Mouse (Mus musculus): ENCODE data around the gene F5.
"Not testable (repeated sequence)": the region's sequence is repeated elsewhere in the genome, so short reads cannot be mapped to it uniquely, and the experiment has no call there.

F5 gene

GRCm38 (mm10) chr1:164159781-164160180 is 8.1 kb downstream of the F5 start:
- DNase-seq (ENCODE audit: low spot score): no peak

GRCm38 (mm10) chr1:164162745-164163144 is 11.1 kb downstream of the F5 start:
- DNase-seq (ENCODE audit: low spot score): no peak

DNA sequence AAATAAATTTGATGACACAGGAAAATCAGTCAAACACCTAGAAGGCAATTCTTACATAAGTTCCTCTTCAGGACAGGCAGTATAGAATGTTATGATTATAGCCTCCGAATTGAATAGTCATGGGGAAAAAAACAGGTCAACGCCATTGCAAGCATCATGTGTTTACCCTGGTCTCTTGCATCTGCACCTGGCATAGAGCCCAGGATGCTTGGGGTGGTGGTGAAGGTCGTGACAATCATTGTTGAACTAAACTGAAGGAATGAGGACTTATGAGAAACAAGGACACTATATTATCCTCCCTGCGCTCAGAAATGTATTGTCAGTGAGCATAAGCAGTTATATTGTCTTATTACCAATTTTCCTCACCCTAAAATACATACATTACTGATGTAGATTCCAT is 17.2 kb downstream of the F5 start:
- DNase-seq (ENCODE audit: low spot score): no peak

GRCm38 (mm10) chr1:164170434-164170833 is 18.8 kb downstream of the F5 start:
- DNase-seq (ENCODE audit: low spot score): no peak

DNA sequence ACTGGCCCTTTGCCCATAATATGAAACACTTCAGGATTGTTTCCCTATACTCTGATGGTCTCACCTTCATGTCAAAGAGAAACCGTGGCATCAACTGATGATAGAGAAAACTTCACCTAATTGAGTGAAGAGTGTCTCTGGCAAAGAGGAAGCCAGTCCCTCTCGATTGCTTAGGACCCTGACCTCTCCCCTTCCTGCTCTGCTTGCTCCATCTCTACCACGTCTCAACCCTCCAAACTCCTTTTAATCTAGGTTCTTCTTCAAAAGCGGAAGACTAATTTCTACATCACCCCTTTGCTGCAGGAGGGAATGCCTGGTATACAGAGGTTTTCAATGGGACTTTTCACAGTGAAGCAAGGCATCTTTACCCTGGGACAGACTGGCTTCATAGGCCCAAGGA is 21.5 kb downstream of the F5 start:
- no peak for DNase-seq (ENCODE audit: low spot score)

DNA sequence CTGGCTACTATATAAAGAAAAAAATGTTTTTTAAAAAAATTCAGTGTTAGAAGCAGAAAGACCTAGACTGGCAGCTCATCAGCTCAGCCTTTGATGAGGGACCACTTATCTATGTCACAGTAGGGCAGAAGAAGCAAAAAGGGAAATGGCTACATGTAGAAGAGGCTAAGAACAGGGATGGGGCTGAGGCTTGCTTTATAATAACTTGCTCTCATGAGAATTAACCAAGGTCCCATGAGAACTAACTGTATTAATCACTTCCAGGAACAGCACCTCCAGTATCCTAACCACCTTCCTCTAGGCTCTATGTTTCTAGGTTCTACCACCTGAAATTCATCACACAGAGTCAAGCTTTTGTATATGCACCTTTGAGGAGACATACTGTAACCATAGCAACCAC is 25.2 kb downstream of the F5 start:
- DNase-seq (ENCODE audit: low spot score): no peak

- DNase-seq (ENCODE audit: low spot score): no peak
These were observed 26.8 kb downstream of the F5 start for GRCm38 (mm10) chr1:164178429-164178828.

DNA sequence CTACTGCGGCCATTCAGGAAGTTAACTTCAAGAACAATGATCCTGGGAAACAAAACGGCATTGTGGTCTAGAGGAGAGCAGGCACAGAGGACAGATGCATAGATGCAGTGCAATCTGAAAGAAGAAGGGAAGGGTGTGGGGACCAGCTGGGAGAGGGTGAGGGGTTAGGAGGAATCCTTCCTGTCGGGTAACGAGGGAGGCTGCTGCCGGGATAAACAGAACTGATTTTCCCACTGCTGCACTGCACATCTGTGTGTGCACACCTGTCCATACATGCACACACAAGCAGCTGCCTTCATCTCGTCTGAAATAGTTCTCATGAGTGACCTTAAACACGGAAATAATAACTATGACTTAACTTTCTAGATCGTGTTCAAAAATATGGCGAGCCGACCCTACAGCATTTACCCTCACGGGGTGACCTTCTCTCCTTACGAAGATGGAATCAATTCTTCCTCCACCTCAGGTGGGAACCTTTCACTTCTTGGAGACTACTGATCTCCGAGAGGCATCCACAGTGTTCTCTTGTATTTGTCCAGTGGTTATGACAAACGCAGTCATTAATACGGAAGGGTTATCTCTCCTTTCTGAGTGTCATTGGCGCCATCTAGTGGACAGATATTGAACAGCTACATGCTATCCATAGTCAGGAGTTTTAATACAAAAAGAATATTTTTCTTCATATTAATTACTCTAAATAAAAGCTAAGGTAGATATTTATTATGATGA is 32.7 kb downstream of the F5 start:
- DNase-seq (ENCODE audit: low spot score): peak; percentile 31

DNA sequence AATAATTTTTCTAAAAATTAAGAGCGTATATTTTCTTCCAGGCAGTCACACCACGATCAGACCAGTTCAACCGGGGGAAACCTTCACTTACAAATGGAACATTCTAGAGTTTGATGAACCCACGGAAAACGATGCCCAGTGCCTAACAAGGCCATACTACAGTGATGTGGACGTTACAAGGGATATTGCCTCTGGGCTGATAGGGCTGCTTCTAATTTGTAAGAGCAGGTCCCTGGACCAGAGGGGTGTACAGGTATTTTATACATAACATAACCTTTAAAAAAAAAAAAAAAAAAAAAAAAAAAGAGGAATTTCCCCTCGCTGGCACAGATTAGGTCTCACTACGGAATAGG is 33.2 kb downstream of the F5 start:
- no peak for DNase-seq (ENCODE audit: low spot score)

DNA sequence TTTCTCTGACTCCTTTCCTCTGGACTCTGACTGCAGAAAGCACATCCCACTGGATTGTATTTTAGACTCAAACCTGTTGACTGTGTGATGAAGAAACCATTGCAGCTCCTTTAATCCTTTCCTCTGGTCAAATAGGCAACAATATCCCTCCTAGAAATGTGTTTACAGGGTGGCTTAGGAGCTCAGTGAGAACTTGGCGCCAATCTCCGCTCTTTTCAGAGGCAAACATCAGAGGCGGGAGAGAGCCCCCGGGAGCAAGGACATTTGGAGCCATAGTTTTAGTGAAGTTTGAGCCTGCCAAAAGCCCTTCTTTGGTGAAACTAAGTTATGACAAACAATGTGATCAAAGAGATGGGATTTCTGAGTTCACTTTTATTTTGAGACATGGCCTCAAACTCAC is 33.7 kb downstream of the F5 start:
- DNase-seq (ENCODE audit: low spot score): no peak

DNA sequence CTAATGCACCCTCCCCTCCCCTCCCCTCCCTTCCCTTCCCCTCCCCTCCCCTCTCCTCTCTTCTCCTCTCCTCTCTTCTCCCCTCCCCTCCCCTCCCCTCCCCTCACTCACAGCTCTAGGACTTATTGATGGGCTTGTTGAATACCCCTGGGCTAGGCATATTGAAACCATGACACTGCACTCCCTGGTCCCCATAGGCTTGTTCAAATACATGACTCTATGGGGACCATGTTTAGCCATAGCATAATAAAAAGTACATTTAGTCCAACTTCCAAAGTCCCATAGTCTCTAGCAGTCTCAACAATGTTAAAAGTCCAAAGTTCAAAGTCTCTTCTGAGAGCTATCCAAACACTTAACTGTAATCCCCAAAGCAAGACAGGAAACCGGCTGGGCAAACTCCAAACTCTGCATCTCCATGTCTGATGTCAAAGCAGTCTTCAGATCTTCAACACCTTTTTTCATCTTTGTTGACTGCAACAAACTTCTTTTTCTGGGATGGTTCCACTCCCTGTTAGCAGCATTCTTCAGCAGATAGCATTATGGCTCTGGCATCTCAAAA is 35.4 kb downstream of the F5 start:
- no peak for DNase-seq (ENCODE audit: low spot score)

- DNase-seq (ENCODE audit: low spot score): no peak
These were observed 47.9 kb downstream of the F5 start for GRCm38 (mm10) chr1:164199551-164199950.

DNA sequence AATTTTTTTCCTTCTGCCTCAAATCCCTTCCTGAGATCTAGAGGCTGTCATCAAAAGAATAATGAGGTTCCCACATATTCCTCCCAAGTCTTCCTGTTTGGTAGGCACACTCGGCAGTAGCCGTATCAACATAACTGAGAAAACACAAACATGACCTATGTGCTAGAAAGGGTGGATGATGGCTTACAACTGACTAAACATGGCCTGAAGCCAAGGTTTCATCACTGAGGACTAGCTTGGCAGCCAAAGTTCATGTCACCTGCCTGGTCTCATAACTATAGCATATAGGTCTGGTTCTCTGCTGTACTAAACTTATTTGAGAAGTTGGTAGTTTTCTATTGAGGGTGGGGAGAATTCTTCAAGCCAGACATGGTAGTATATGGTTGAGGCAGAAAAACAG is 56.8 kb downstream of the F5 start:
- DNase-seq (ENCODE audit: low spot score): no peak

GRCm38 (mm10) chr1:164210899-164211298 is 59.3 kb downstream of the F5 start:
- DNase-seq (ENCODE audit: low spot score): no peak

GRCm38 (mm10) chr1:164212686-164213085 is 61.0 kb downstream of the F5 start:
- no peak for DNase-seq (ENCODE audit: low spot score)

GRCm38 (mm10) chr1:164214190-164214589 is 62.6 kb downstream of the F5 start:
- DNase-seq (ENCODE audit: low spot score): no peak

GRCm38 (mm10) chr1:164215097-164215496 is 63.5 kb downstream of the F5 start:
- no peak for DNase-seq (ENCODE audit: low spot score)

DNA sequence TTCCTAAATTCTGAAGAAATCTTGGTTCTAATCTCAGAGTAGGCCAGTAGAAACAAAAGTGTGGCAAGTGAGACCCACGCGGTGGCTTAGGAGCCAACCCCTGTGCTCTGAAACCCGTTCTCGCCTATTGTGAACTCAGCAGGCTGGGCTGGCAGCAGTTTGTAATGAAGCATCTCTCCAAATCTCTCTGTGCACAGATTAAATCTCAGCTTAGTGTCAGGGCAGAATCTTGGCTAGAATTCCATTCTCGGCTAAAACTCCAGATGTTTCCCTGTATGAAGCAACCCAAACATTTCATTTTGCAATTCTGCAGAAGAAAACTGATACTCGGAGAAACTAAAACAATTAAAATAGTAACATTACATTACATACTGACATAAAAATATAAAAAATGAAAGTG is 63.9 kb downstream of the F5 start:
- DNase-seq (ENCODE audit: low spot score): no peak

DNA sequence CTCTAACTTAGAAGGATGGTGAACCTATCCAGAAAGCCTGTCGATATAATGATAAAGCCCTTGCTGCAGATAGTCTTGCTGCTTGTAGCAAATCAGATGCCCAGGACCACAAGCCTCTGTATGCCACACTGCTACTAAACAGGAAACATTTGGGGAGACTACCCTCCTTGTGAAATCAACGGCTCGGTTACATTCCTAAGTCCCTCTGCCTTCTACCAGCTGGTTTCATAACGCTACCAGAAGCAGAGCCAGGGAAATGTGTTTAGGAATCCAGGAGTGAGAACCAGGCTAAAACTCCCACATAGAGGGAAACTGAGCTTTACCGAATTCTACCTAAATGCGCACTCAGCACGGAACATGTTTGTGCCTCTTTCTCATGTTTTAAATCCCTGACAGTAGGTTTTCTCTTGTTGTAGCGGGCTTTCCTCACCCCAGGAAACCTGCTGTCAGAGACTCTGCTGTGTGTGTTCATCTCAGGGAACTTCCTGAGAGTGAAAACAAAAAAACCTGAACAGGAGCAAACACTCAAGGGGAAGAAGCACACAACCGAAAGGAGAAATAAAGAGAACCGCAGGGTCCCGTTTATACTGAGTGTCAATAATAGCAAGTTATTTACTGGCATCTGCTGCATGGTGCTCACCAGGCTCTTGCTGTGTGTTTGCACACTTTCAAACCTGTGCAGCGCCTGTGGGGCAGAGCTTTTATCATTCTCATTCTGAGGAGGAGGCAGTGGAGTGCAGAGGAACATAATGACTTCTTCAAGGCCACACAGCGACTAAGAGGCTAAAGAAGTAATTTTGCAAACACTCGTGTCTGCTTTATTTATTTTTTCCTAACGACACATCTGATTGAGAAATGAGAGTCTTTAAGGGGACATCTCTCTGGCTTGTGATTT is 66.4 kb downstream of the F5 start:
- no peak for DNase-seq (ENCODE audit: low spot score)

GRCm38 (mm10) chr1:164220261-164220660 is 68.6 kb downstream of the F5 start:
- DNase-seq (ENCODE audit: low spot score): no peak

GRCm38 (mm10) chr1:164223089-164223488 is 71.5 kb downstream of the F5 start:
- DNase-seq (ENCODE audit: low spot score): no peak

DNA sequence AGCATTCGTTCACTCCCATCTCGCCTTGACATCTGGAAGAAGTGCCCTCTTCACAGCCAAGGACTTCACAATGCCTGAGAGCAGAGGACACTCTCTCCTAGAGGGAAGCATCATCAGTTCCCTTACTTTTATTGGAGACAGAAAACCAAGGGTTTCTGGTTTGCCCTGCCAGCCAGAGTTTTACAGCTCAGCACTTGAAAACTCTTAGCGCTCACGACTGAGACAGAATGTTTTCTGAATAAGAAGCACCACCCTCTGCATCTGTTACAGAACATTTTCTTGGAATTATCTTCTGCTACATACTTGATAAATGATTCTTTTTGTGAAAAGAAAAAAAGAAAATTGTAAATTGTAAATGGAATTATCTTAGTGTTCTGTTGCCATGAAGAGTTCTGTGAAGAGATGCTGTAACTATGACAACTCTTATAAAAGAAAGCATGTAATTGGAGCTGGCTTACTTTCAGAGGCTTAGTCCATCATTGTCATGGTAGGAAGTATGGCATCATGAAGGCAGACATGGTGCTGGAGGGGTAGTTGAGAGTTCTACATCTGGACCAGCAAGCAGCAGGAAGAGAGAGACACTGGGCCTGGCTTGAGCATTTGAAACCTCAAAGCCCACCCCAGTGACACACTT is 80.4 kb downstream of the F5 start:
- not testable (repeated sequence) for DNase-seq (ENCODE audit: low spot score)

GRCm38 (mm10) chr1:164233447-164233846 is 81.8 kb downstream of the F5 start:
- DNase-seq (ENCODE audit: low spot score): no peak
